Mouse (Mus musculus): ENCODE measurements at regions not wholly inside any gene's neighbourhood (a gene's known extent, or its start where the extent isn't known, plus 50 kb on each side); places are given as distances from the start of the nearest gene placed in this dataset.
A peak's percentile ranks its signal among the peaks of the same experiment; 100 is the strongest.
"Not testable (repeated sequence)": the region's sequence is repeated elsewhere in the genome, so short reads cannot be mapped to it uniquely, and the experiment has no call there.

DNA sequence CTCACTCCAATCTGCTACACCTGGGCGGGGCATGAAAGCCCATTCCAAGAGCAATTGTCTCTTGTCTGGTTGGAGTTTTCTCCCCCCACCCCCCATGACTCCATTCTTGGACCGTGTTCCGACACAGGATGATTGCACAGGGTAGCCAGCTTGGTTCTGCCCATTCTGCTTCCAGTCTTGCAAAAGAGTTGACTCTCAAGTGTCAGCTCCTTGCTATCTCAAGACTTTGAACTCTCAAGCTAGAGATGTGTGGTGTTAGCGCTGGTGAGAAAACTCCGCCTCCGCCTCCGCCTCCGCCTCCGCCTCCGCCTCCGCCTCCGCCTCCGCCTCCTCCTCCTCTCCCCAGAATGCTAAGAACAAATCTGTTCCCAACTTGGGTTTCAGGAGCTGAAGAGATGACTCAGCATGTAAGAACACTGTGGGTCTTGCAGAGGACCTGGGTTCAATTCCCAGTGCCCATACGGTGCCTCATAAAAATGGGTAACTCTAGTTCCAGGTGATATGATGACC lies 135.1 kb downstream of the Bcat1 start:
- no peak for DNase-seq (ENCODE audit: low read depth, low spot score)

DNA sequence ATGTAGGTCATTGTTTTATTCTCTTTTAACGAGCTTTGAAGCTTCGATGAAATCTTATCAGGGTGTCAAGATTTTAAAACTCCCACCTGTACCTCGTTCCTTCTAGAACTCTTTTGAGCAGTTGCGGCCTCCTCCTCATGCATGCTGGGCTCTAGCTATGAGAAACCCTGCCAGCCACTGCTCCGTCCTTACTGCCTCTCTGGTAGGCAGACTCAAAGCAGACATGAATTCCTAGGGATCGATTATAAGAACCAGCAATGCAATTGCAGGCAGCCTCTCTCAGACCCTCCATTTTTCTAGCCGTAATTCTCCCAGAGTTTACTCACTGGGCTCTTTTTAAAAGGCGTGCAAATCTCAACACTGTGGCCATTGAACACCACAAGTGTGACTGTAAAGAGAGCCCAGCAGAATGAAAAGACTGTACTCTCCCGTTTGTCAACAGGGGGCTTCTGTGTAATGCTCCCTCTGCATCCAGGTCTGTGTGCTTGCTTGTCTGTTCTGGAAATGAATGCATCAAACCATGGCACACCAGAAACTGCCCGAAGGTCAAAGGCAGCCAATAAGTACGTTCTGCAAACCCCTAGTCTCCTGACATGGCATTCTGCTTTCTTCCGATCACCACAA lies 137.3 kb downstream of the Bcat1 start:
- no peak for DNase-seq (ENCODE audit: low read depth, low spot score)

DNA sequence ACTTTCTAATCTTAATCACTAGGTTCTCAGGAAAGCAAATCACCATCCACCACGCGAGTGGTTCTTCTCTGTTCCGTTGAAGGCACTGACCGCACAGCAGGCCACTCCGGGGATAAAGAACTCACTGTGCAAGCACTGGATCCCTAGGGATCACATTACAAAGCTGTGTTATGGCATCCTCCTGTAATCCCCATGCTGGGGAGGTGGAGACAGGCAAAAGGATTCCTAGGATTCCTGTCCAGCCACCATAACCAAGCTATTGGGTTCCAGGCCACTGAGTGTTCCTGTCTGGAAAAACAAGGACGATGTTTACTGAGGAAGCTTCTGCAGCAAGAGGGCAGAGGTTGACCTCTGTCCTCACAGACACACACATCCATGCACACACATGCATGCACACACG lies 138.8 kb downstream of the Bcat1 start:
- no peak for DNase-seq (ENCODE audit: low read depth, low spot score)

DNA sequence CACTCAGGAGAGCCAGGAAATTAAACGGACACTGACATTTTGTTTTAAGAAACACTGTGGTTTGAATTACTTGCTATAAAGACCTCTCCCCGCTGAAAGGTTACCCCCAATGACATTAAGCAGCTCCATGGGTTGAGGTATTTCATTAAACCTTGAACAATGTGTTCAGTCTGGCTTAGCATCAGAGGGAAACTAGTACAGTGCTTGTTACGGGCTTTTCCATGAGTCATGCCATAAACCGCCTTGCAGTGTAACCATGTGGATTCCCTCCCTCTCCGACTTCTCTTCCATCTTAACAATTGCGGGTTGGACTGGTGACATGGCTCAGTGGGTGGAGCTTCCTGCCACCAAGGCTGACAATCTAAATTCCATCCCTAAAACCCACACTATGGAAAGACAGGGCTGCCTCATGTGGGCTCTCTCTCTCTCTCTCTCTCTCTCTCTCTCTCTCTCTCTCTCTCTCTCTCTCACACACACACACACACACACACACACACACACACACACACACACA lies 142.2 kb downstream of the Bcat1 start:
- DNase-seq (ENCODE audit: low read depth, low spot score) = no peak

DNA sequence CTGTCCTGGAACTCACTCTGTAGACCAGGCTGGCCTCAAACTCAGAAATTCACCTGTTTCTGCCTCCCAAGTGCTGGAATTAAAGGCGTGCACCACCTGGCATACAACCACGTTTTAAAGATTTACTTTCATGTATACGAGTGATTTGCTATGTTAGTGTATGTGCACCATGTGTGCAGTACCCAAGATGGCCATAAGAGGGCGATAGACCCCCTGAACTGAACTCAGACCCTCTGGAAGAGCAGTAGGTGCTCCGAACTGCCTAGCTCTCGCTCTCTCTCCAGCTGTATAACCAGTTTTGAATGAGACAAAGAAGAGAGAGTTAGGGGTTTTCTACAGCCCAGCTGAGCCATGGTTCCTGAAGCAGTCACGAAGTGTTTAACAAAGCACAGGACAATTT lies 143.6 kb downstream of the Bcat1 start:
- DNase-seq (ENCODE audit: low read depth, low spot score) = no peak

DNA sequence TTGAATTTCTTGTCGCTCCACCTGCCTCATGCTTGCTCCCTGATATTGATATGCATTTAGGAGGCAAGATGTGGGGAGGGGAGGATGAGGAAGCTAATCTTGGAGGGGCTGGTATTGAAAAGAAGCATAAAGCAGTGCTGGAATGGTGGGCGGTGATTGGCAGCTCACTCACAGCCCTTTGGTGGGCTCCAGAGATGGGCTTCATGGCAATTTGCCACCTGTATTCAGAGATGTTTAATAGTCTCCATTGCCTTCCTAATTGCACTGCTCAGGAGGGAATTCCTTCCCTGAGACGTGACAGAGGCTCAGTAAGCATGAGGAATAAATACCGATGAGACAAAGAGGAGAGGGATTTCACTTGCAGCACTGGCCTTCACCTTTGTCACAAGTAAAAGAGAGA lies 146.0 kb downstream of the Bcat1 start:
- no peak for DNase-seq (ENCODE audit: low read depth, low spot score)

DNA sequence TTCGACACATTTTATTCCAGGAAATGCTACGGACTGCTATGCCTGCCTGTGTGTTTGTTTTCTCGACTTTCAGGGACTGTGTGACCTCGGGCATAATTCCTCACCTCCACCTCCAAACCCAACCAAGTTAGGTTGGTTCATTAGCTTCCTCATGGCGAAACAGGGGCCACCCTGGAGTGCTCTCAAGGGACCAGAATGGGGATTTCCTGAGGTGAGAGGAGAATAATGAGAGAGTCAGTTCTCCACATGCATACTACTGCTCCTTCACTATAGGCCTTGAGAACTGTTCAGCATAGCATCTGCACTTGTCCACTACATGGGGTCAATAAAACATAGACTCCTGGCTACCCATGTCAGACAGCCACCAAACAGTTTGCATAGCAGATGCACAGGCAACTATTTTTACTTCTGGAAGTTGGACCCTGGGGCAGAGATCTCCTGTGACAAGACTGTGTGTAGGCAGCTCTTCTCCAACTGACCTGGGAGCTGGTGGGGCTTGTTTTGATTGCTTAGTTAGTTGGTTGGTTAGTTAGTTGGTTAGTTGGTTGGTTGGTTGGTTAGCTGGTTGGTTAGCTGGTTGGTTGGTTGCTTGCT lies 146.6 kb downstream of the Bcat1 start:
- no peak for DNase-seq (ENCODE audit: low read depth, low spot score)

DNA sequence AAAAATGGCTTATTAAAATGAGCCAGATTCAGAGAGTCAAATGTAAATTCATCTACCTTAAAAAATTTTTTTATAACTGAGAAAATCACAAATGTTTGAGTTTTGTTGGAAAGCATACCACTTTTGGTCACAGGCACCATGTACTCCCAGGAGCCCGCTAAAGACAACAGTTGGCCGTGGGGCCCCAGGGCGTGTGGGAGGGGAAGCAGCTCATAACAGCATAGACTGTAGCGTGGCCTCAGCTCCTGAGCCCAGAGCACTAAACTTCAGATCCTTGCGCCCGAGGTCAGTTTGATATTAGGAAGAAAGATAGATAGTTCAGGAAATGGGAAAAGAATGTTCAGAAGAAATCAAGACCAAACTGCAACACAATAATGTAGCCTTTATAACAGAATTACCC lies 145.8 kb upstream of the Sox5 start:
- no peak for DNase-seq (ENCODE audit: low read depth, low spot score)

DNA sequence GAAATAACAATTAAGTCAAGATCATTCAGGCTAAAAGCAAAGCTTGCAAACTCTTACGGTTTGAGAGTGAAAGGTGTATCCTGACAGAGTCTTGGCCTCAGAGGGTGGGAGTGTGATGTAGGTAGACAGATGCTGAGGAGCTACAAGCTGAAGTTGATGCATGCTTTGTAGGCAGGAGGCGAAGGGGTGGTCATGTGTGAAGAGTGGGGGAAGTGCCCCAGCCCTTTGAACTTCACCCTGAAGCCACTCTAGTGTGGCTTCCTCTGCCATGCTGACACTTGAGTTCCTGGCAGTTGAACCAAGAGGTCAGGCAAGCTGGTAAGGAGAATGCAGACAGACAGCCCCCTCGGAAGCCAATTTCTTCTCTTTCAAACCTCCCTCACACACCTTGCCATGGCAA lies 141.0 kb upstream of the Sox5 start:
- peak; percentile 25 for DNase-seq (ENCODE audit: low read depth, low spot score)

DNA sequence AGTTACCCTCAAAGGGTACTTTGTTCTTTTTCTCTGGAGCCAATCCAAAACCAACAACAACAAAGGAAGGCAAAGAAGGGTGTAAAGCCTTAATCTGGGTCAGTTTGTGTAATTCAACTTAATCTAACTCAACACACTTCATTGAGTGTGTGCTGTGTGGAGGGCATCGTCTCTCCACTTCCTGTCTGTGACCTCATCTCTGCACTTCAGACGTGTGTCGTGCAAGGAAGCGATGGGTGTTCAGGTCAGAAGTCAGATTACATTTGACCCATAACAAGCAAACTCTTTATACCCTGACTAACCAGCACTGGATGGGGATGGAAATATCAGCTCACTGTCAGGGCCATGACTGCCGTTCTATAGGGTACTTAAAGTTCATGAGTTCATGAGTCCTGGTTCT lies 138.0 kb upstream of the Sox5 start:
- peak; percentile 41 for DNase-seq (ENCODE audit: low read depth, low spot score)

DNA sequence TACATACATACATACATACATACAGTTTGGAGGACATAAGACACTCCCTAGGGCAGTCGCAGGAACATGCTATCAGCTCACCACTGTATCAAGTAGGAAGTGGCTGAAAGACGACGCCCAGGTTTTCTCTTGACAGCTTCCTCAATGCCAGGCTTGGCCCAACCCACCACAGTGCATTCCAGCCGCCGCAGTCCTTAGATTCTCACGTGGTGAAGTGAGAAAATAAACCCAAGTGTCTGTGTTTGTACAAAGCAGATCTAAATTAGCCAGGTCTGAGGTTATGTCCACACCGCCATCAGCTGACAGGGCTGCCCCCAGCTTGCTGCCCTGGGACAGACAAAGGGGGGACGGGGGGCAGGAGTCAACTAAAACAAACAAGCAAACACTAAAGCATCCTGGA lies 135.4 kb upstream of the Sox5 start:
- DNase-seq (ENCODE audit: low read depth, low spot score) = no peak

DNA sequence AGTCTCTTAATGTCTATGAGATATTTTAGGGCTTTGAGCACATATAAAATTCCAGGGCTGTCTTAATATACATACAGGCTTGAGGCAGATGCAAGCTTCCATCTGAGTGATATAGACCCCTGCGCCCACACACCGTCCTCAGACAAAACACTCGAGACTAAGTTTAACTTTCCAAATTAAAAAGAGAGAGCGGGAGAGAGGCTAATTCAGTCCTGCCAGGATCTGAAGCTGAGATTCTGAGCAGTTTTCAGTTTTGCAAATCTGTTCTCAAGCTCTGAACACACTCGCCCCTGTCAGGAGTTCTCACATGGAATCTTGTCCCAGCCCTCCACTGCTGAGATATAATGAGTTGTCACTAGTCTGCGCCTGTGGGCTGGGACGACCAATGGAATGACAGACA lies 130.0 kb upstream of the Sox5 start:
- DNase-seq (ENCODE audit: low read depth, low spot score) = no peak

DNA sequence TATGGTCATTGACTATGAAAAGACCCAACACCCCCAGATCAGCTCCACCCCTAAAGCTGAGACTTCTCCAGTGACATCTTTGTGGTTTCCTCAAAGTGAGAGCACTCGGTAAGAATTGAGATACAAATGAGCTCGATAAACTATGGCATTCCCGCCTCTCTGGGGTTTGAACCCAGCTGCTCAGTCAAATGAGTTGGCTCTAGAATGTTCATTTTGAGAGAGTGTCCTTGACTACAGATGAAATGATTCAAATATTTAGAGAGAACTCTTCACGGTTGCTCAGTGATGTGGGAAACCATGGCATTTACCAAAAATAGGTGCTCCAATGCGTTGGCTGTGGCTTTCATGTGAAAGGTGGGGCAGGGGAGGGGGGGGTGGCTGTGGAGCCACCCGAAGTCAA lies 128.6 kb upstream of the Sox5 start:
- no peak for DNase-seq (ENCODE audit: low read depth, low spot score)

DNA sequence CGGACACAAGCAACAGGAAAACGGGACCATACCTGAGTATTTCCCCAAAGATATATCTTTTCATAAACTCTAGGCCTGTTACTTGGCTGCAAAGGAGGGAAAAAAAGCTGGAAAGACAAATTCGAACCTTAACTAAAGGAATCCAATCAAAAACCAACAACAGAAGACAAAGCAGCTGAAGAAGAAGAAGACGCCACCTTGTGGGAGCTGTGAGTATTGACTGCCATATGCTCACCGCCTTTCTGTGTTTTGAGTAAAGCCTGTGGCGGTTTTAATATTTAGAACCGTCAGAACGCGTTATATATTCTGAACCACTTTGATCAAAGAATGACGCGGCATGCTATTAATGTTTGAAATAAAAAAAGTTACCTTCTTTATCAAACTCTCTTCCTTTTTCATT lies 126.9 kb upstream of the Sox5 start:
- DNase-seq (ENCODE audit: low read depth, low spot score) = no peak

DNA sequence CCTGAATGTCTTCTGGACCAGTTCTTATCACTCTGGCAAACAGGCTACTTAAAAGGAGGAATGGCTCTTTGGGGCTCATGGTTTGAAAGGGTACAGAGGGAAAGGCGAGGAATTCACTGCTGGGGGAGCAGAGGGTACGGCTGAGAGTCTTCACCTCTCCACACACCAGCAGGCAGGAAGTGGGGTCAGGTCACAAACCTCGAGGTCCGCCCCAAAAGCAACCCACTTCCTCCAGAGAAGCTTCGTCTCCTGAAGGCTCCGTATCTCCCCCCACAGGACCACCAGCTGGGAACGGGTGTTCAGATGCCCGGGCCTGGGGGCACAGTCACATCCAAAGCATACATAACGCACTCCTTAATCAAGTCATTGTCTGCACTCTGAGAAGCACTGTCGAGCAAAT lies 121.4 kb upstream of the Sox5 start:
- peak; percentile 68 for DNase-seq (ENCODE audit: low read depth, low spot score)

DNA sequence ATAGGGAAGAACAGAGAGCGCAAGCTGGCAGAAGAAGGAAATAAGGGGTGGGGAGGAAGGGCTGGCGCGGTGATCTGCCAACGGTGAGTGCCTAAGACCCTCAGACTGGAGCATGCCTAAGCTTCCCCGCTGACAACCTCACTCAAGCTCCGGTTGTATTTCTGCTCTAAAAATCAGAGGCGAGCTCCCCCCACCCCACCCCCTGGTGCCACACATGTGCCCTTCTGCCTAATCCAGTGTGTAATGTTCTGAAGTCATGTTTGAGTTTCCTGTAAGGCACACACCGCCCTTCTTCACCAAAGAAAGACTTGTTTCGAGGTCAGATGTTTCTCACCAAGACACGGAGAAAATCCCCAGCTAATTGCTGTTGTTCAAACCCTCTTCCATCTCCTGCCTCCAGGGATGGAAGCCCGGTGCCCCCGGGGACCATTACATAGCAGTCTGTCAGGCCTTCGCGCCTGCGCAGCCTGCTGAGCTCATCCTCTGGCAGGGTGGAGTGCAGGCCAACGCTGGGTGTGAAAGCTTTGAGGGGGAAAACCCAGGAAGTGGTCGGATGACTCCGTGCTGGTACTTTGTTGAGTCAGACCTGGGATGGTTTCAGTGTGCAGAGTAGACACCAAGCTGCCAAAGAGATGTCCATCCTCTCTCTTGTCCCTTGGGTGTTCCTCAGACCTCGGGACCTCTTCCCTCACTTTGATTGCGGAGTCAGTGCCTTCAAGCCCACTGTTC lies 120.7 kb upstream of the Sox5 start:
- DNase-seq (ENCODE audit: low read depth, low spot score) = peak; percentile 91

DNA sequence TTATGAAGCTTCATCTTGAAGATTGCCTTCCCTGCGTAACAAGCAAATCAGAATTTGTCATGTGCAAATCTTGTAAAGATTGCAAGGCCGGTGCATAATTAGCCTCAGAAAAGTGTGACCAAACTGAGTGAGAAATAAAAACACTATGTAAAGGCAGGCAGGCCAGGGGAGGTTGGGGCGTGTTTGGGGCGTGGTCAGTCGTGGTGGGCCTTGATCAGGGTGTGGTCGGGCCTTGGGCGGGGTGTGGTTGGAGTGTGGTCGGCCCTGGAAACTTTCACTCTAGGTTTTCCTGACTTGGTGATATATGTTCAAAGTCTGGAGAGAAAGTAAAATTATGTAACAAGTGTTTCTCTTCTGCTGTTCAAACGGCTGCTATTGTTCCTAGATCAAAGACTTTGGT lies 120.0 kb upstream of the Sox5 start:
- peak; percentile 86 for DNase-seq (ENCODE audit: low read depth, low spot score)

DNA sequence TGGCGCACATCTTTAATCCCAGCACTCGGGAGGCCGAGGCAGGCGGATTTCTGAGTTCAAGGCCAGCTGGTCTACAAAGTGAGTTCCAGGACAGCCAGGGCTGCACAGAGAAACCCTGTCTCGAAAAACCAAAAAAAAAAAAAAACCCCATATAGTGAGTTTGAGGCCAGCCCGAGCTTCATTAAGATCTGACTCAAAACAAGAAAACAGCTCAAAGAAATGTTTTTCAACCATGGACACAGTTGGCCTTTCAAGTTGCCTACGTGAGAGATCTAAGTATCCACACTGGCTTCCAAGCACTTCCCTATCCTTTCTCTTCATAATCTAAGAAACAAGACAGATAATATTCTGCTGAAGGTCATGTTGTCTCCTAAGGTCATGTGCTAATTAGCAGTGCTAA lies 119.1 kb upstream of the Sox5 start:
- DNase-seq (ENCODE audit: low read depth, low spot score) = not testable (repeated sequence)

DNA sequence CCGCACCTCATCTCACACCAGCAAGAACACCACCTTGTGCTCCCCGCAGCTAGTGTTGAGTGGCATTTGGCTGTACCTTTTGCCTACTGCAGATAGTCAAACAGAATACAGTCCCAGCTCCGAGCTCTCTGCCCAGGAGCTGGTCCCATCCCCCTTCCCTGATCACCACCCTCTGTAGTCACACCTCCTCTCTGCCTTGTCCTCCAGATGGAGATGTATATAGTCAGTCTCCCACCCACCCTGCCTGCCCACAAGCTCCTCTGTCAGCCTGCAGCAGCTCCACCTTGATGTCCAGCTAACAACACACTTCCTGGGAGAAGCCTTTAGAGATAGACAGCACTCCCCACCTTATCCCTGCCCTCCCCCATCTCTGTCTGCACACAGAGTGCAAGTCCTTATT lies 115.7 kb upstream of the Sox5 start:
- no peak for DNase-seq (ENCODE audit: low read depth, low spot score)

DNA sequence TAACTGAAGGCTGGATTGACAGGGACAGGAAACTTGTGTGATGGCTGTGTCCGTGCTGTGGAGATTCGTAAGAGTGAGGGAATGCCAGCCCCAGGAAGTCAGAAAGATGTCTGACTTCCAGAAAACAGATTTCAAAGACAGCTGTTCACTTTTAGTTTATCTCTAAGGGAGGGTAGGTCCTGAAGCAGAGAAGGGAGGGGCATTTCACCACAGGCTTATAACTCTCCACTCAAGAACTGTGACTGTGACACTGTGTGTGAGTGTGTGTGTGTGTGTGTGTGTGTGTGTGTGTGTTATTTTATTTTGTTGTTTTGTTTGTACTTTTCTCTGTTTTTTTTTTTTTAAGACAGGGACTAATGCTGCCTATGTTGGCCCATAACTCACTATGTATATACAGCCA lies 109.1 kb upstream of the Sox5 start:
- DNase-seq (ENCODE audit: low read depth, low spot score) = no peak

DNA sequence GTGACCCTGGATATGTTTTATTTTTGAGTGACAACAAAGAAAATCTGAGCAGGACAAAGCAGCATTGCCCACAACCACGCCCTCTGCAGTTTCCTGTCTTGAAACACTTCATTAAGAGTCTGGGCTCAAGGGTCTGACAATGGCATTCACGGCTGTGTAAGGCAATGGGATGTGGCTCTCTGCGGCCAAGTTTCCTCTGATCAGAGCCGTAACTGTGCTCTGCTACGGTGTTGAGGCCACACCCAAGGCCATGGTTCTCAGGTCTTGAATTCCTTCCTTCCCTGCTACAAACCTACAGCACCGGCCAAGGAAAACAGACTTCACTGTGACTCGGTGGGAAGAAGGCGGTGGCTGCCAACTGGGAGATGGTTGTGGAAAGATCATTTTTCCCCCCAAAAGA lies 108.4 kb upstream of the Sox5 start:
- no peak for DNase-seq (ENCODE audit: low read depth, low spot score)

DNA sequence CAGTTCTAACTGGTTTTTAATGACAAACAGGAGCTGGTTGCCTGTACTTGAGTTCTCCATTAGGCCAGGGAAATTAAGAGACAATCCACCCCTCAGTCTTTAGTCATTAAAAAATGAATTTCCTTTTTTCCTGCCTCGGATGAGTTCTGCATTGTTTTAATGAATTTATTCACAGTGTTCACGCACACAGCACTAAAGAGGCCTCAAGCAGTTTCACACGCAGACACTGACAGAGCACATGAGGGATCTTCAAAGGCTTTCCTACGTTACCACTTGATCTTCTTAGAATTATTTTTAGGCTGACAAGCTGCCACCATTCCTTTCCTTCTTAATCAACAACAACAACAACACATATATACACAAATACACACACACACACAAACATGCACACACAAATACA lies 101.3 kb upstream of the Sox5 start:
- no peak for DNase-seq (ENCODE audit: low read depth, low spot score)

DNA sequence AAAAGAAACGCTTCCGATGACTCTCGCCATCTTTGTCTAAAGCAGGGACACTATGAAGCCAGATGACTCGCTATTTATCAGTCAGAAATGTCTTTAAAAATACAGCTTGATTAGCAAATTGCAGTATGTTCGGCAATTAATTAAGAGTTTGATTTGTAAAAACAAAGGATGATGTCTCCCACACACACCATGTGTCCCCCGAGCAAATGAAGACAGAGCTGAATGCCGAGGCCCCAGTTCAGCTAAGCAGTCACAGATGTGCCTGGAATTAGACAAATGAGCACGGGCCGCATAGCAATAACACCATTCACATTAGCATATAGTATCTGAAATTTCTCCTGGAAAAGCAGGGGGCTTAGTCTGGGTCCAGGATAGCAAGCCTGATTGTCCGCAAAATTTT lies 98.3 kb upstream of the Sox5 start:
- DNase-seq (ENCODE audit: low read depth, low spot score) = no peak

Data from CD4-positive helper T cell, adult 2 months (primary cell).